Mouse (Mus musculus) cortical plate, adult 2 months (tissue): Measurements from ENCODE around the gene Borcs6. TPM values are rescaled to one million over a fixed set of nuclear protein-coding genes. Genes with fewer than 3 reads are reported as not detected.
"Not testable (repeated sequence)": the region's sequence is repeated elsewhere in the genome, so short reads cannot be mapped to it uniquely, and the experiment has no call there.

Experiments
- H3K27ac ChIP-seq: fragments of 200-500 bp; 2 replicates; pipeline ENCODE4 v1.5.1; 2012; ENCODE audit warnings: low read length, control low read depth, inconsistent platforms; ENCODE audit not compliant: insufficient read depth
- H3K4me1 ChIP-seq: fragments of 200-500 bp; 2 replicates; pipeline ENCODE4 v1.6.1; 2011; ENCODE audit warnings: low read length; ENCODE audit not compliant: control insufficient read depth, insufficient read depth
- H3K4me3 ChIP-seq: fragments of 200-500 bp; 2 replicates; pipeline ENCODE4 v1.5.1; 2011; ENCODE audit warnings: mild to moderate bottlenecking, low read length, control low read depth; ENCODE audit not compliant: insufficient read depth
- CTCF ChIP-seq: fragments of 200-500 bp; IDR thresholded peaks from 2 replicates; pipeline ENCODE4 v1.5.1; 2011; ENCODE audit warnings: mild to moderate bottlenecking, control low read depth, low read length; ENCODE audit not compliant: insufficient read depth; ENCODE audit errors: extremely low read depth
- POLR2A ChIP-seq: fragments of 200-500 bp; IDR thresholded peaks from 2 replicates; pipeline ENCODE4 v1.6.1; 2011; ENCODE audit warnings: mild to moderate bottlenecking, low read length, control low read depth; ENCODE audit not compliant: insufficient read depth; ENCODE audit errors: extremely low read depth
- polyA plus RNA-seq: library from polyadenylated mRNA; depleted of rRNA; stranded (reverse); fragments of >200 nt; gene quantifications from 2 replicates; pipeline ENCODE4 v1.2.3, GENCODE M21; 2012; rRNA removed

The Borcs6 gene
- polyA plus RNA-seq: 32.5 and 34.1 TPM in 2 replicates

- Histone ChIP-seq H3K4me1 (no peaks in the 10 kb centered on the region), H3K4me3 (peak within 1 kb of the TSS; percentile 73), H3K27ac (peak within 1 kb of the TSS; percentile 94)
- TF ChIP-seq CTCF (no peak), POLR2A (peak; percentile 76)
These were observed at the start of gene Borcs6 for GRCm38 (mm10) chr11:69059357-69059974. Borcs6 (plus strand) TSS chr11:69059717.

GRCm38 (mm10) chr11:69010400-69011323 lies 48.9 kb upstream of the Borcs6 start:
- no peak overlapping the region for H3K4me3 ChIP-seq
- H3K4me1 ChIP-seq: no peaks in the 10 kb centered on the region
- no peak for TF ChIP-seq CTCF
- no peak for TF ChIP-seq POLR2A
- no peak overlapping the region for H3K27ac ChIP-seq

GRCm38 (mm10) chr11:69011445-69011844 lies 48.1 kb upstream of the Borcs6 start:
- H3K4me1 ChIP-seq, H3K27ac ChIP-seq: not testable (repeated sequence)
- H3K4me3 ChIP-seq: peak overlapping the region; percentile 37; the same call in 1 of the 2 replicates

DNA sequence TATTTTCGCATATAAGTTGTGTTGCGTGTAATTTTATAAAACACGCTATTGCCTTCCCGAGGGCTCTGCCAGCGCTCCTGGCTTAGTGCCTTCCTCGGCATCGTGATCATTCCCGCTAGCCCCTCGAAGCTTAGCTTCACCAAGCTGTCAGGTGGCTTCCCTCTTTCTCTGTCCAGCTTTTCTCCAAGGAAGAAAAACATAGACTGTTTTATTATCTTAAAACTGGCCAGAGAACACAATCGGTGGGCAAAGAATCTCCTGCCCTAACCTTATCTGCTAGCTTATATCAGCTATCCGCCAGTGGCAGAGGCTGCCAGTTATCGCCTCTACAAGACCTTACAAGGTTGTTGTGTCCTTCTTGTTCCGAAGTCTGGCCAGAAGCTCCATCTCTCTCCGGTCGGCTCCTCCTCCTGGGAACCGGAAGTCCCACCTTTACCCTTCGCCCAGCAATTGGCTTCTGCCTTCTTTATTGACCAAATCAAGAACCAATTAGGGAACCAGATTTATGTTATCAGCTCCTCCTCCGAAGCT lies 47.4 kb upstream of the Borcs6 start:
- peaks cover 4% of the 10 kb centered on the region for H3K4me1 ChIP-seq
- peak overlapping the region; percentile 20; the same call in 1 of the 2 replicates for H3K27ac ChIP-seq
- no peak for TF ChIP-seq CTCF
- peak; percentile 97 for TF ChIP-seq POLR2A
- H3K4me3 ChIP-seq: peak overlapping the region; percentile 37

DNA sequence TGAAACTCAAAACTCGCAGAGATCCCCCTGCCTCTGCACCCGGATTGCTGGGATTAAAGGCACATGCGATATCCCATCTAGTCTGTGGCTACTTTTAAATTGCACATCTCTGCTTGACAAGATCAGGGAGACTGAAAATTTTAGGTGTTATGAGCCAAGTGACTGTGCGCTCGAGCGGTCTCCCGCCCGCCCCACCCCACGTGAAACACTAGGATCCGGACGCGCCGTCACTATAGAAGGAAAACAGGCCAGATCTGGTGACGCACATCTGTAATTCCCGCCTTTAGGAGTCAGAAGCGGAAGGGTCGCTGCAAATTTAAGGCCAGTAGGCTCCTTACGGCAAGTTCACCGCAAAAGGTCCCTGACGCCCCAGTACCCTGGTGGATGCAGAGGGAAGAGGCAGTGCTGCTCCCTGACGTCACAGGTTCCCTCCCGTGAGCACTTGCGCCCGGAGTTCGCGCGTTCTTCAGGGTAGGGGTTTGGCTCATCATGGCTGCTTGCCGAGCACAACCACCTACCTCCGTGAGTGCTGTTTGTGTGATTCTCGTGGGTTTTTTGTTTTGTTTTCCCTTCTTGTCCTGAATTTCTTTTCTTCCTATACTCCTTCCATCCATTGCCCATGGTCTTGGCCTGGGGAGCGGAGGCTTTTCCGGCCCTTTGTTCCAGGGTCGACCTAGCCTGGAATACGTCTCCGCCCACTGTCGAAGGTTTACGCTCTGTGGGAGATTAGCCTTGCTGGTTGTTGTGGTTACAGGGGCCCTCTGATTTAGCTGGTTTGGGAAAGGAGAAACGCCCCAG lies 43.7 kb upstream of the Borcs6 start, which contains the start of gene Ctc1:
Ctc1 (plus strand) TSS at position 268 of the 798 bp plus-strand sequence.
- Histone ChIP-seq H3K4me1 (peaks cover 4% of the 10 kb centered on the region), H3K4me3 (peak within 1 kb of the TSS; percentile 48), H3K27ac (no peak within 1 kb of the TSS)
- peak; percentile 82 for TF ChIP-seq POLR2A
- peak; percentile 50 for TF ChIP-seq CTCF

- no peak overlapping the region for H3K27ac ChIP-seq
- peaks cover 4% of the 10 kb centered on the region for H3K4me1 ChIP-seq
- peak overlapping the region; percentile 48 for H3K4me3 ChIP-seq
- no peak for TF ChIP-seq CTCF
- no peak for TF ChIP-seq POLR2A
These were observed 42.8 kb upstream of the Borcs6 start for GRCm38 (mm10) chr11:69016755-69017154.

- peaks cover 4% of the 10 kb centered on the region for H3K4me1 ChIP-seq
- TF ChIP-seq CTCF (no peak), POLR2A (no peak)
- H3K4me3 ChIP-seq: no peak overlapping the region
- no peak overlapping the region for H3K27ac ChIP-seq
These were observed 38.8 kb upstream of the Borcs6 start for GRCm38 (mm10) chr11:69020691-69021090.

- Histone ChIP-seq H3K4me3 (no peak overlapping the region), H3K27ac (no peak overlapping the region), H3K4me1 (no peaks in the 10 kb centered on the region)
- no peak for TF ChIP-seq POLR2A
- no peak for TF ChIP-seq CTCF
These were observed 33.0 kb upstream of the Borcs6 start for GRCm38 (mm10) chr11:69026562-69026961.

DNA sequence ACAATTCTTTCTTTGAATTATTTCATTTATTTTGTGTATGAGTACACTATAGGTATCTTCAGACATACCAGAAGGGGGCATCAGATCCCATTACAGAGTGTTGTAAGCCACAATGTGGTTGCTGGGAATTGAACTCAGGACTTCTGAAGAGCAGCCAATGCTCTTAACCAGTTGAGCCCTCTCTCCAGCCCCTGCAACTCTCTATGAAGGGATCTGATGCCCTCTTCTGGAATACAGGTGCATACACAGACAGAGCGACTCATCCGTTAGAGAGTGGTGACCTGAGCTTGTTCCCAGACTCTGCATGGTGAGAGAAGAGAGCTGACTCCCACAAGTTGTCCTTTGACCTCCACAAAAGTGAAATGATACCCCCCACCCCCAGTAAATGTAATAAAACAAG lies 30.7 kb upstream of the Borcs6 start:
- H3K4me1 ChIP-seq: no peaks in the 10 kb centered on the region
- H3K4me3 ChIP-seq: no peak overlapping the region
- no peak for TF ChIP-seq POLR2A
- peak; percentile 32 for TF ChIP-seq CTCF
- H3K27ac ChIP-seq: no peak overlapping the region
